Comparison of ENCODE assay signal across 29 mouse cellular contexts in the genomic region with DNA sequence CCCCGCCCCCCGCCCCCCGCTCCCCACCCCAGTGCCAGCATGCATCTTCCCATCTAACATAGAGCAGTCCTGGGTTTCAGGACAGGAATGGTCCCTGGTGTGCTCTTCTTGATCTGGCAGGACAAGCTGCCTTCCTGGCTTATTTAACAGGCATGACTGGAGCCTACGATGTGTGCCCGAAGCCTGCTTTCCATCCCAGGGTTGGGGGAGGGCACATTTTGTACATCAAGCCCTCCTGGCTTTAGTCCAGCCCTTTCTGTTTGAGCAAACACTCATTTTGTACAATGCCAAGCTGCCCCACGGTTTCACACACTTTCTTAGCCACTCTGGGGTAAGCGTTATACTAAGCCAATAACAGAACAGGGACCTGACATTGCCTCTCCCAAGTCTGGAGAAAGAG. TPM values are rescaled to one million over a fixed set of nuclear protein-coding genes. Genes with fewer than 3 reads are reported as not detected.
A peak's percentile ranks its signal among the peaks of the same experiment; 100 is the strongest.
DNase-seq lines count a peak whose midpoint lies in the region; ATAC-seq and TF ChIP-seq lines count a peak whose summit lies in the region.
"Had no signal": no experiment of that assay in that cellular context is flagged by ENCODE, and none has a peak within 500 bp of the region (broad histone marks: within the 10 kb centered on the region; RNA-seq: fewer than 3 reads in every experiment).

No protein-coding gene starts in this region.

- TF ChIP-seq CTCF in lung, embryonic 14.5 days (IDR thresholded peaks at IDR 0.05; ENCODE audit: low read depth): no peak

- H3K4me3 ChIP-seq in forebrain, embryonic 15.5 days: no peak overlapping the region
- no peak overlapping the region for H3K4me3 ChIP-seq in forebrain, embryonic 12.5 days (replicated peaks)
- no peak overlapping the region for H3K4me3 ChIP-seq in lung, embryonic 14.5 days (ENCODE audit: low read depth, low read length)
- no peak overlapping the region for H3K4me3 ChIP-seq in neural tube, embryonic 13.5 days
- no peak overlapping the region for H3K4me3 ChIP-seq in neural tube, embryonic 15.5 days (replicated peaks)
- H3K4me3 ChIP-seq: heart, embryonic 12.5 days; hindbrain, embryonic 10.5 days; intestine, embryonic 15.5 days; limb, embryonic 13.5 days; liver, embryonic 12.5 days; midbrain, embryonic 12.5 days; myocyte; stomach, embryonic 15.5 days had no signal

- no peak overlapping the region for H3K4me2 ChIP-seq in forebrain, embryonic 15.5 days (replicated peaks)
- no peak overlapping the region for H3K4me2 ChIP-seq in forebrain, embryonic 12.5 days
- H3K4me2 ChIP-seq in lung, embryonic 14.5 days: no peak overlapping the region
- no peak overlapping the region for H3K4me2 ChIP-seq in neural tube, embryonic 13.5 days
- no peak overlapping the region for H3K4me2 ChIP-seq in neural tube, embryonic 15.5 days
- H3K4me2 ChIP-seq: heart, embryonic 12.5 days; intestine, embryonic 15.5 days; limb, embryonic 13.5 days; liver, embryonic 12.5 days; midbrain, embryonic 12.5 days; stomach, embryonic 15.5 days had no signal

- peak; percentile 58 for DNase-seq in lung, embryonic 14.5 days
- DNase-seq in lung, postnatal 25 days (ENCODE audit: low spot score): no peak
- no peak for DNase-seq in gastrocnemius, postnatal 25 days
- DNase-seq: adrenal gland, adult 8-10 months; gastrocnemius, postnatal 14 days; heart, adult 18-20 months; heart, postnatal 10 days; kidney, adult 8-10 months; kidney, postnatal 14 days; layer of hippocampus, postnatal 36 days; lung, adult 18-20 months; right cerebral cortex, adult 18-20 months; right cerebral cortex, postnatal 4 days; thymus, postnatal 25 days had no signal

- WGBS in forebrain, embryonic 15.5 days: 66% methylated on average over 7 of the region's 7 CpGs
- WGBS in forebrain, embryonic 12.5 days: 87% methylated on average over 7 of the region's 7 CpGs
- 64% methylated on average over 7 of the region's 7 CpGs for WGBS in lung, embryonic 14.5 days
- WGBS in neural tube, embryonic 13.5 days: 74% methylated on average over 7 of the region's 7 CpGs
- whole genome bisulfite sequencing in neural tube, embryonic 15.5 days: 65% methylated on average over 7 of the region's 7 CpGs

- peaks cover 4% of the 10 kb centered on the region for H3K4me1 ChIP-seq in forebrain, embryonic 15.5 days
- H3K4me1 ChIP-seq in forebrain, embryonic 12.5 days: no peaks in the 10 kb centered on the region
- H3K4me1 ChIP-seq in lung, embryonic 14.5 days (ENCODE audit: insufficient read depth): no peaks in the 10 kb centered on the region
- H3K4me1 ChIP-seq in neural tube, embryonic 13.5 days (replicated peaks): peaks cover 4% of the 10 kb centered on the region; the same call in 1 of the 2 replicates
- peaks cover 10% of the 10 kb centered on the region; the same call in 1 of the 2 replicates for H3K4me1 ChIP-seq in neural tube, embryonic 15.5 days
- H3K4me1 ChIP-seq: hindbrain, embryonic 10.5 days; liver, embryonic 12.5 days; midbrain, embryonic 12.5 days had no signal

- H3K9ac ChIP-seq in forebrain, embryonic 15.5 days (replicated peaks): no peak overlapping the region
- H3K9ac ChIP-seq in forebrain, embryonic 12.5 days: no peak overlapping the region
- H3K9ac ChIP-seq in lung, embryonic 14.5 days: no peak overlapping the region
- H3K9ac ChIP-seq in neural tube, embryonic 13.5 days: no peak overlapping the region
- no peak overlapping the region for H3K9ac ChIP-seq in neural tube, embryonic 15.5 days (replicated peaks)
- H3K9ac ChIP-seq: heart, embryonic 12.5 days; intestine, embryonic 15.5 days; limb, embryonic 13.5 days; liver, embryonic 12.5 days; midbrain, embryonic 12.5 days; stomach, embryonic 15.5 days had no signal

- no peaks in the 10 kb centered on the region for H3K9me3 ChIP-seq in forebrain, embryonic 15.5 days
- H3K9me3 ChIP-seq in forebrain, embryonic 12.5 days: no peaks in the 10 kb centered on the region
- no peaks in the 10 kb centered on the region for H3K9me3 ChIP-seq in lung, embryonic 14.5 days (ENCODE audit: low read depth, low read length)
- H3K9me3 ChIP-seq in neural tube, embryonic 13.5 days: no peaks in the 10 kb centered on the region
- H3K9me3 ChIP-seq in neural tube, embryonic 15.5 days (replicated peaks): no peaks in the 10 kb centered on the region
- H3K9me3 ChIP-seq: hindbrain, embryonic 10.5 days; intestine, embryonic 15.5 days; limb, embryonic 13.5 days; liver, embryonic 12.5 days; midbrain, embryonic 12.5 days; stomach, embryonic 15.5 days had no signal

- no peak overlapping the region for H3K27ac ChIP-seq in forebrain, embryonic 15.5 days (replicated peaks)
- H3K27ac ChIP-seq in forebrain, embryonic 12.5 days: no peak overlapping the region
- no peak overlapping the region for H3K27ac ChIP-seq in lung, embryonic 14.5 days (ENCODE audit: low read depth)
- no peak overlapping the region for H3K27ac ChIP-seq in neural tube, embryonic 13.5 days (replicated peaks)
- H3K27ac ChIP-seq in neural tube, embryonic 15.5 days (replicated peaks): no peak overlapping the region
- H3K27ac ChIP-seq: hindbrain, embryonic 10.5 days; intestine, embryonic 15.5 days; limb, embryonic 13.5 days; liver, embryonic 12.5 days; midbrain, embryonic 12.5 days; stomach, embryonic 15.5 days had no signal

- ATAC-seq in forebrain, embryonic 15.5 days (replicated peaks): peak; percentile 38; the same call in 1 of the 2 replicates
- no peak for ATAC-seq in forebrain, embryonic 12.5 days (ENCODE audit: low FRiP score)
- ATAC-seq in lung, embryonic 14.5 days (ENCODE audit: insufficient read depth): no peak
- ATAC-seq in neural tube, embryonic 13.5 days (ENCODE audit: low read depth): peak; percentile 10; the same call in 1 of the 2 replicates
- ATAC-seq in neural tube, embryonic 15.5 days (ENCODE audit: low FRiP score): no peak
- ATAC-seq: activated CD4-positive, CD25-positive, alpha-beta regulatory T cell, adult 4 months; intestine, embryonic 15.5 days; liver, embryonic 12.5 days had no signal

- no peaks in the 10 kb centered on the region for H3K36me3 ChIP-seq in forebrain, embryonic 15.5 days
- no peaks in the 10 kb centered on the region for H3K36me3 ChIP-seq in forebrain, embryonic 12.5 days (replicated peaks)
- no peaks in the 10 kb centered on the region for H3K36me3 ChIP-seq in lung, embryonic 14.5 days (ENCODE audit: insufficient read depth)
- H3K36me3 ChIP-seq in neural tube, embryonic 13.5 days: no peaks in the 10 kb centered on the region
- no peaks in the 10 kb centered on the region for H3K36me3 ChIP-seq in neural tube, embryonic 15.5 days
- H3K36me3 ChIP-seq: heart, embryonic 12.5 days; hindbrain, embryonic 10.5 days; intestine, embryonic 15.5 days; limb, embryonic 13.5 days; liver, embryonic 12.5 days; midbrain, embryonic 12.5 days; stomach, embryonic 15.5 days had no signal

- no peaks in the 10 kb centered on the region for H3K27me3 ChIP-seq in forebrain, embryonic 15.5 days
- H3K27me3 ChIP-seq in forebrain, embryonic 12.5 days: no peaks in the 10 kb centered on the region
- H3K27me3 ChIP-seq in lung, embryonic 14.5 days (ENCODE audit: insufficient read depth, low read length): no peaks in the 10 kb centered on the region
- H3K27me3 ChIP-seq in neural tube, embryonic 13.5 days: no peaks in the 10 kb centered on the region
- no peaks in the 10 kb centered on the region for H3K27me3 ChIP-seq in neural tube, embryonic 15.5 days (replicated peaks)
- H3K27me3 ChIP-seq: heart, embryonic 12.5 days; intestine, embryonic 15.5 days; limb, embryonic 13.5 days; midbrain, embryonic 12.5 days; stomach, embryonic 15.5 days had no signal

RNA-seq across cellular contexts. Expression of gene Chrdl2, which starts 30.1 kb away (rescaled TPM):
- polyA plus RNA-seq in forebrain, embryonic 15.5 days (2015; fragmentation: Nextera tagmentation; extraction: Ambion mirVana): not detected in 2 replicates
- polyA plus RNA-seq in forebrain, embryonic 12.5 days (2016; fragmentation: Nextera tagmentation; extraction: Ambion mirVana): 0.13 and 0.20 TPM in 2 replicates
- polyA plus RNA-seq in lung, embryonic 14.5 days (2014; fragmentation: Nextera tagmentation; extraction: Ambion mirVana): 0.12 TPM in 1 of 2 replicates, not detected in the other
- polyA plus RNA-seq in neural tube, embryonic 13.5 days (2015; fragmentation: Nextera tagmentation; extraction: Ambion mirVana): 0.25 TPM in 1 of 2 replicates, not detected in the other
- polyA plus RNA-seq in neural tube, embryonic 15.5 days (2015; fragmentation: Nextera tagmentation; extraction: Ambion mirVana): 0.28 and 0.37 TPM in 2 replicates
- total RNA-seq in gastrocnemius, postnatal 25 days (2021): 1 to 10 TPM; 1.8 to 3.1 TPM
- total RNA-seq: adrenal gland, adult 8-10 months; heart, adult 18-20 months; heart, postnatal 10 days; MEL had no signal
- polyA plus RNA-seq: activated CD4-positive, CD25-positive, alpha-beta regulatory T cell, adult 4 months; C2C12; midbrain, embryonic 12.5 days; myocyte had no signal

RNA-seq across cellular contexts. Expression of gene Rnf169, which starts 55.8 kb away (rescaled TPM):
- polyA plus RNA-seq in forebrain, embryonic 15.5 days (2015; fragmentation: Nextera tagmentation; extraction: Ambion mirVana): 5.1 TPM in 2 replicates
- 6.0 and 7.1 TPM in 2 replicates for polyA plus RNA-seq in forebrain, embryonic 12.5 days (2016; fragmentation: Nextera tagmentation; extraction: Ambion mirVana)
- 7.8 and 8.1 TPM in 2 replicates for polyA plus RNA-seq in lung, embryonic 14.5 days (2014; fragmentation: Nextera tagmentation; extraction: Ambion mirVana)
- 4.5 and 4.8 TPM in 2 replicates for polyA plus RNA-seq in neural tube, embryonic 13.5 days (2015; fragmentation: Nextera tagmentation; extraction: Ambion mirVana)
- polyA plus RNA-seq in neural tube, embryonic 15.5 days (2015; fragmentation: Nextera tagmentation; extraction: Ambion mirVana): 4.2 and 4.6 TPM in 2 replicates
- 1 to 10 TPM; 4.7 to 5.3 TPM for total RNA-seq in gastrocnemius, postnatal 25 days (2021)

Comparison
In these comparisons a context has a peak if more than half of its experiments do, and no peak if none do; other contexts are left out.
1. ATAC-seq: peak in forebrain, embryonic 15.5 days (single experiment) and neural tube, embryonic 13.5 days (single experiment); none in forebrain, embryonic 12.5 days (single experiment), lung, embryonic 14.5 days (single experiment) and neural tube, embryonic 15.5 days (single experiment).